Mouse (Mus musculus): Measurements from ENCODE around the gene Dmrtc1a. TPM values are rescaled to one million over a fixed set of nuclear protein-coding genes. Genes with fewer than 3 reads are reported as not detected.
"Not testable (repeated sequence)": the region's sequence is repeated elsewhere in the genome, so short reads cannot be mapped to it uniquely, and the experiment has no call there.

The Dmrtc1a gene
- polyA plus RNA-seq (2014; fragmentation: Nextera tagmentation; extraction: Ambion mirVana): 1.1 and 1.3 TPM in 2 replicates

- H3K36me3 ChIP-seq (ENCODE audit: control insufficient read depth, insufficient read depth, low read length); H3K4me2 ChIP-seq (ENCODE audit: low read length); H3K4me3 ChIP-seq (ENCODE audit: low read depth, low read length); H3K9me3 ChIP-seq (ENCODE audit: control insufficient read depth, low read length); DNase-seq (ENCODE audit: low spot score); H3K4me1 ChIP-seq (replicated peaks; ENCODE audit: control insufficient read depth, insufficient read depth, low read length); H3K27me3 ChIP-seq (replicated peaks; ENCODE audit: control insufficient read depth, insufficient read depth, low read length); ATAC-seq (replicated peaks; ENCODE audit: low FRiP score, low TSS enrichment, low read depth); H3K27ac ChIP-seq (ENCODE audit: low read depth); H3K9ac ChIP-seq (ENCODE audit: low read length): not testable (repeated sequence)
- WGBS: 81% methylated on average over 3 of the region's 9 CpGs
Observed at GRCm38 (mm10) chrX:102908587-102908986, at the start of gene Dmrtc1a, which contains the start of gene 1700011M02Rik. Dmrtc1a (minus strand) TSS chrX:102908687. 1700011M02Rik (plus strand) TSS chrX:102908905.

GRCm38 (mm10) chrX:102950136-102950535 lies 41.6 kb upstream of the Dmrtc1a start:
- not testable (repeated sequence) for H3K36me3 ChIP-seq (ENCODE audit: control insufficient read depth, insufficient read depth, low read length); H3K9me3 ChIP-seq (ENCODE audit: control insufficient read depth, low read length); H3K9ac ChIP-seq (ENCODE audit: low read length); H3K4me3 ChIP-seq (ENCODE audit: low read depth, low read length); H3K27me3 ChIP-seq (replicated peaks; ENCODE audit: control insufficient read depth, insufficient read depth, low read length); DNase-seq (ENCODE audit: low spot score); H3K4me1 ChIP-seq (replicated peaks; ENCODE audit: control insufficient read depth, insufficient read depth, low read length); H3K27ac ChIP-seq (ENCODE audit: low read depth); ATAC-seq (replicated peaks; ENCODE audit: low FRiP score, low TSS enrichment, low read depth); H3K4me2 ChIP-seq (ENCODE audit: low read length)
- WGBS: 86% methylated on average over 11 of the region's 11 CpGs

- Histone ChIP-seq H3K36me3 (ENCODE audit: control insufficient read depth, insufficient read depth, low read length) (no peaks in the 10 kb centered on the region), H3K27ac (ENCODE audit: low read depth) (no peak overlapping the region), H3K4me2 (ENCODE audit: low read length) (no peak overlapping the region), H3K9ac (ENCODE audit: low read length) (no peak overlapping the region), H3K4me1 (replicated peaks; ENCODE audit: control insufficient read depth, insufficient read depth, low read length) (no peaks in the 10 kb centered on the region), H3K9me3 (ENCODE audit: control insufficient read depth, low read length) (no peaks in the 10 kb centered on the region), H3K4me3 (ENCODE audit: low read depth, low read length) (no peak overlapping the region), H3K27me3 (replicated peaks; ENCODE audit: control insufficient read depth, insufficient read depth, low read length) (peaks cover 4% of the 10 kb centered on the region; the same call in 1 of the 2 replicates)
- ATAC-seq (replicated peaks; ENCODE audit: low FRiP score, low TSS enrichment, low read depth) (no peak), DNase-seq (ENCODE audit: low spot score) (no peak)
- WGBS: 53% methylated on average over 5 of the region's 5 CpGs
Observed at GRCm38 (mm10) chrX:102936743-102937142, 28.3 kb upstream of the Dmrtc1a start.

- 67% methylated on average over 7 of the region's 8 CpGs for WGBS
- DNase-seq (ENCODE audit: low spot score) (no peak), ATAC-seq (replicated peaks; ENCODE audit: low FRiP score, low TSS enrichment, low read depth) (no peak)
- Histone ChIP-seq H3K9ac (ENCODE audit: low read length) (no peak overlapping the region), H3K4me2 (ENCODE audit: low read length) (peak overlapping the region; percentile 57; the same call in 1 of the 2 replicates), H3K4me3 (ENCODE audit: low read depth, low read length) (no peak overlapping the region), H3K27ac (ENCODE audit: low read depth) (no peak overlapping the region), H3K27me3 (replicated peaks; ENCODE audit: control insufficient read depth, insufficient read depth, low read length) (peaks cover 4% of the 10 kb centered on the region; the same call in 1 of the 2 replicates), H3K9me3 (ENCODE audit: control insufficient read depth, low read length) (no peaks in the 10 kb centered on the region), H3K36me3 (ENCODE audit: control insufficient read depth, insufficient read depth, low read length) (no peaks in the 10 kb centered on the region), H3K4me1 (replicated peaks; ENCODE audit: control insufficient read depth, insufficient read depth, low read length) (no peaks in the 10 kb centered on the region)
Observed at GRCm38 (mm10) chrX:102934395-102934764, 25.9 kb upstream of the Dmrtc1a start.

GRCm38 (mm10) chrX:102933571-102934394 lies 25.3 kb upstream of the Dmrtc1a start:
- Histone ChIP-seq H3K4me1 (replicated peaks; ENCODE audit: control insufficient read depth, insufficient read depth, low read length) (no peaks in the 10 kb centered on the region), H3K9ac (ENCODE audit: low read length) (peak overlapping the region; percentile 55), H3K27ac (ENCODE audit: low read depth) (no peak overlapping the region), H3K36me3 (ENCODE audit: control insufficient read depth, insufficient read depth, low read length) (no peaks in the 10 kb centered on the region), H3K9me3 (ENCODE audit: control insufficient read depth, low read length) (no peaks in the 10 kb centered on the region), H3K4me3 (ENCODE audit: low read depth, low read length) (peak overlapping the region; percentile 48), H3K4me2 (ENCODE audit: low read length) (peak overlapping the region; percentile 57), H3K27me3 (replicated peaks; ENCODE audit: control insufficient read depth, insufficient read depth, low read length) (peaks cover 4% of the 10 kb centered on the region; the same call in 1 of the 2 replicates)
- ATAC-seq (replicated peaks; ENCODE audit: low FRiP score, low TSS enrichment, low read depth): peak; percentile 70
- DNase-seq (ENCODE audit: low spot score): peak; percentile 72
- 10% methylated on average over 48 of the region's 68 CpGs for WGBS

GRCm38 (mm10) chrX:102932992-102933570 lies 24.6 kb upstream of the Dmrtc1a start:
- Histone ChIP-seq H3K9ac (ENCODE audit: low read length) (peak overlapping the region; percentile 55), H3K36me3 (ENCODE audit: control insufficient read depth, insufficient read depth, low read length) (no peaks in the 10 kb centered on the region), H3K4me3 (ENCODE audit: low read depth, low read length) (peak overlapping the region; percentile 48), H3K9me3 (ENCODE audit: control insufficient read depth, low read length) (no peaks in the 10 kb centered on the region), H3K27ac (ENCODE audit: low read depth) (no peak overlapping the region), H3K27me3 (replicated peaks; ENCODE audit: control insufficient read depth, insufficient read depth, low read length) (peaks cover 4% of the 10 kb centered on the region; the same call in 1 of the 2 replicates), H3K4me1 (replicated peaks; ENCODE audit: control insufficient read depth, insufficient read depth, low read length) (no peaks in the 10 kb centered on the region), H3K4me2 (ENCODE audit: low read length) (peak overlapping the region; percentile 57)
- WGBS: 47% methylated on average over 12 of the region's 12 CpGs
- ATAC-seq (replicated peaks; ENCODE audit: low FRiP score, low TSS enrichment, low read depth): no peak
- DNase-seq (ENCODE audit: low spot score): no peak

- H3K27me3 ChIP-seq (replicated peaks; ENCODE audit: control insufficient read depth, insufficient read depth, low read length); ATAC-seq (replicated peaks; ENCODE audit: low FRiP score, low TSS enrichment, low read depth): not testable (repeated sequence)
- 90% methylated on average over 6 of the region's 6 CpGs for WGBS
Observed at GRCm38 (mm10) chrX:102928072-102928471, 19.6 kb upstream of the Dmrtc1a start, which contains the start of gene 1700018G05Rik. 1700018G05Rik (plus strand) TSS chrX:102928372.

GRCm38 (mm10) chrX:102926707-102927106 lies 18.2 kb upstream of the Dmrtc1a start:
- not testable (repeated sequence) for ATAC-seq (replicated peaks; ENCODE audit: low FRiP score, low TSS enrichment, low read depth)

More at GRCm38 (mm10) chrX:102928072-102928471, 19.6 kb upstream of the Dmrtc1a start, which contains the start of gene 1700018G05Rik:
- not testable (repeated sequence) for H3K4me3 ChIP-seq (ENCODE audit: low read depth, low read length); H3K36me3 ChIP-seq (ENCODE audit: control insufficient read depth, insufficient read depth, low read length); H3K4me1 ChIP-seq (replicated peaks; ENCODE audit: control insufficient read depth, insufficient read depth, low read length); H3K9me3 ChIP-seq (ENCODE audit: control insufficient read depth, low read length); H3K9ac ChIP-seq (ENCODE audit: low read length); DNase-seq (ENCODE audit: low spot score); H3K27ac ChIP-seq (ENCODE audit: low read depth); H3K4me2 ChIP-seq (ENCODE audit: low read length)

More at GRCm38 (mm10) chrX:102926707-102927106, 18.2 kb upstream of the Dmrtc1a start:
- not testable (repeated sequence) for H3K27ac ChIP-seq (ENCODE audit: low read depth); H3K4me3 ChIP-seq (ENCODE audit: low read depth, low read length); H3K4me1 ChIP-seq (replicated peaks; ENCODE audit: control insufficient read depth, insufficient read depth, low read length); H3K9ac ChIP-seq (ENCODE audit: low read length); DNase-seq (ENCODE audit: low spot score); H3K27me3 ChIP-seq (replicated peaks; ENCODE audit: control insufficient read depth, insufficient read depth, low read length); H3K36me3 ChIP-seq (ENCODE audit: control insufficient read depth, insufficient read depth, low read length); H3K9me3 ChIP-seq (ENCODE audit: control insufficient read depth, low read length); H3K4me2 ChIP-seq (ENCODE audit: low read length)
- WGBS: 12% methylated on average over 3 of the region's 4 CpGs

All from intestine, embryonic 14.5 days (tissue).